Mouse (Mus musculus): ENCODE measurements around the gene Zfp385c. TPM values are rescaled to one million over a fixed set of nuclear protein-coding genes. Genes with fewer than 3 reads are reported as not detected.
"Not testable (repeated sequence)": the region's sequence is repeated elsewhere in the genome, so short reads cannot be mapped to it uniquely, and the experiment has no call there.

Zfp385c gene
- polyA plus RNA-seq, 1 experiment from 2014 or later, result not detected

GRCm38 (mm10) chr11:100628056-100628455 lies 64.2 kb downstream of the Zfp385c start:
- DNase-seq (ENCODE audit: low read depth, low spot score), result no peak
- in situ Hi-C loops (cut with MboI; ENCODE audit: low pct_unique_long_range_greater_than_20kb), result no loop called here
- ChIA-PET CTCF (interaction anchor here (1.1 to 1.5 kb wide), 2 partner anchors 46 to 74 kb away, joined by 4 to 5 read pairs; no protein-coding TSS in a partner anchor), POLR2A (no interaction called here)
- H3K27me3 ChIP-seq, result peaks cover 7% of the 10 kb centered on the region
- no peak for TF ChIP-seq CTCF (IDR thresholded peaks at IDR 0.05)
- no peak for ATAC-seq

- DNase-seq (ENCODE audit: low read depth, low spot score) (no peak), ATAC-seq (no peak)
- POLR2A ChIA-PET, result interaction anchor here (0.6 kb wide), 1 partner anchor 272 kb away, joined by 4 read pairs; no protein-coding TSS in a partner anchor
- CTCF ChIA-PET, result interaction anchor here (0.7 to 1.9 kb wide), 8 partner anchors 15 to 173 kb away, joined by 3 to 5 read pairs (median 3); partner anchors contain the start of gene Dhx58
- peak; percentile 81 for TF ChIP-seq CTCF (IDR thresholded peaks at IDR 0.05)
- H3K27me3 ChIP-seq, result peaks cover 4% of the 10 kb centered on the region
- in situ Hi-C loops (cut with MboI; ENCODE audit: low pct_unique_long_range_greater_than_20kb), result no loop called here
These were observed 65.5 kb downstream of the Zfp385c start for GRCm38 (mm10) chr11:100626701-100627195.

- in situ Hi-C loops (cut with MboI; ENCODE audit: low pct_unique_long_range_greater_than_20kb), result no loop called here
- POLR2A ChIA-PET, result interaction anchor here (0.6 kb wide), 1 partner anchor 271 kb away, joined by 4 read pairs; no protein-coding TSS in a partner anchor
- H3K27me3 ChIP-seq, result peaks cover under 1% of the 10 kb centered on the region
- CTCF ChIA-PET, result interaction anchor here (0.7 to 1.9 kb wide), 7 partner anchors 16 to 172 kb away, joined by 3 to 5 read pairs (median 3); partner anchors contain the start of gene Dhx58
- no peak for ATAC-seq
- no peak for DNase-seq (ENCODE audit: low read depth, low spot score)
- no peak for TF ChIP-seq CTCF (IDR thresholded peaks at IDR 0.05)
These were observed 66.2 kb downstream of the Zfp385c start for GRCm38 (mm10) chr11:100625754-100626700.

GRCm38 (mm10) chr11:100623867-100624266 lies 68.4 kb downstream of the Zfp385c start:
- no peaks in the 10 kb centered on the region for H3K27me3 ChIP-seq
- ATAC-seq, result no peak
- ChIA-PET CTCF (interaction anchor here (0.8 kb wide), 1 partner anchor 9 kb away, joined by 3 read pairs; no protein-coding TSS in a partner anchor), POLR2A (interaction anchor here (1.5 kb wide), 1 partner anchor 19 kb away, joined by 4 read pairs; no protein-coding TSS in a partner anchor)
- in situ Hi-C loops (cut with MboI; ENCODE audit: low pct_unique_long_range_greater_than_20kb), result loop anchor here (5.0 kb wide), 1 partner anchor 73 kb away; no protein-coding TSS in a partner anchor
- DNase-seq (ENCODE audit: low read depth, low spot score), result no peak
- no peak for TF ChIP-seq CTCF (IDR thresholded peaks at IDR 0.05)

GRCm38 (mm10) chr11:100622714-100623113 lies 69.5 kb downstream of the Zfp385c start:
- ATAC-seq (peak; percentile 30), DNase-seq (ENCODE audit: low read depth, low spot score) (peak; percentile 65)
- CTCF ChIA-PET, result interaction anchor here (0.7 to 1.1 kb wide), 3 partner anchors 12 to 81 kb away, joined by 3 to 4 read pairs (median 3); partner anchors contain the start of gene Dhx58
- in situ Hi-C loops (cut with MboI; ENCODE audit: low pct_unique_long_range_greater_than_20kb), result loop anchor here (5.0 kb wide), 1 partner anchor 75 kb away; no protein-coding TSS in a partner anchor
- H3K27me3 ChIP-seq, result no peaks in the 10 kb centered on the region
- TF ChIP-seq CTCF (IDR thresholded peaks at IDR 0.05), result peak; percentile 99
- POLR2A ChIA-PET, result interaction anchor here (1.5 kb wide), 1 partner anchor 20 kb away, joined by 4 read pairs; no protein-coding TSS in a partner anchor

- DNase-seq (ENCODE audit: low read depth, low spot score), result no peak
- TF ChIP-seq CTCF (IDR thresholded peaks at IDR 0.05), result no peak
- in situ Hi-C loops (cut with MboI; ENCODE audit: low pct_unique_long_range_greater_than_20kb), result loop anchor here (5.0 kb wide), 1 partner anchor 77 kb away; no protein-coding TSS in a partner anchor
- ChIA-PET CTCF (interaction anchor here (1.0 to 1.1 kb wide), 2 partner anchors 13 to 82 kb away, joined by 3 read pairs; no protein-coding TSS in a partner anchor), POLR2A (interaction anchor here (1.2 to 1.7 kb wide), 4 partner anchors 13 to 40 kb away, joined by 3 to 7 read pairs (median 4); no protein-coding TSS in a partner anchor)
- no peak for ATAC-seq
- H3K27me3 ChIP-seq, result no peaks in the 10 kb centered on the region
These were observed 72.3 kb downstream of the Zfp385c start, which contains the start of gene Dnajc7 for GRCm38 (mm10) chr11:100619982-100620381. Gene Dnajc7, minus strand, starts transcription at chr11:100620168.

- peak; percentile 89 for TF ChIP-seq CTCF (IDR thresholded peaks at IDR 0.05)
- peak; percentile 68 for DNase-seq (ENCODE audit: low read depth, low spot score)
- no peaks in the 10 kb centered on the region for H3K27me3 ChIP-seq
- peak; percentile 68 for ATAC-seq
- ChIA-PET CTCF (interaction anchor here (1.0 kb wide), 1 partner anchor 82 kb away, joined by 3 read pairs; no protein-coding TSS in a partner anchor), POLR2A (interaction anchor here (0.7 to 1.7 kb wide), 4 partner anchors 13 to 43 kb away, joined by 3 to 7 read pairs (median 4); no protein-coding TSS in a partner anchor)
- in situ Hi-C loops (cut with MboI; ENCODE audit: low pct_unique_long_range_greater_than_20kb), result no loop called here
These were observed 72.7 kb downstream of the Zfp385c start for GRCm38 (mm10) chr11:100619485-100619975.

GRCm38 (mm10) chr11:100618761-100619484 lies 73.3 kb downstream of the Zfp385c start, which contains the start of gene Nkiras2:
Gene Nkiras2, plus strand, starts transcription at chr11:100619244.
- POLR2A ChIA-PET, result interaction anchor here (0.7 to 1.7 kb wide), 5 partner anchors 9 to 42 kb away, joined by 3 to 7 read pairs (median 3); no protein-coding TSS in a partner anchor
- DNase-seq (ENCODE audit: low read depth, low spot score), result no peak
- H3K27me3 ChIP-seq, result no peaks in the 10 kb centered on the region
- ATAC-seq, result peak; percentile 23
- CTCF ChIA-PET, result interaction anchor here (1.9 kb wide), 1 partner anchor 10 kb away, joined by 5 read pairs; no protein-coding TSS in a partner anchor
- in situ Hi-C loops (cut with MboI; ENCODE audit: low pct_unique_long_range_greater_than_20kb), result no loop called here
- TF ChIP-seq CTCF (IDR thresholded peaks at IDR 0.05), result no peak

- H3K27me3 ChIP-seq, result no peaks in the 10 kb centered on the region
- in situ Hi-C loops (cut with MboI; ENCODE audit: low pct_unique_long_range_greater_than_20kb), result no loop called here
- no peak for TF ChIP-seq CTCF (IDR thresholded peaks at IDR 0.05)
- ChIA-PET CTCF (interaction anchor here (1.9 kb wide), 1 partner anchor 8 kb away, joined by 5 read pairs; no protein-coding TSS in a partner anchor), POLR2A (interaction anchor here (0.6 kb wide), 1 partner anchor 1176 kb away, joined by 3 read pairs; no protein-coding TSS in a partner anchor)
- no peak for DNase-seq (ENCODE audit: low read depth, low spot score)
- ATAC-seq, result no peak
These were observed 74.8 kb downstream of the Zfp385c start for GRCm38 (mm10) chr11:100617480-100617879.

GRCm38 (mm10) chr11:100616836-100617235 lies 75.4 kb downstream of the Zfp385c start:
- H3K27me3 ChIP-seq; in situ Hi-C loops (cut with MboI; ENCODE audit: low pct_unique_long_range_greater_than_20kb); ATAC-seq; CTCF ChIA-PET; DNase-seq (ENCODE audit: low read depth, low spot score): not testable (repeated sequence)
- POLR2A ChIA-PET, result interaction anchor here (0.5 to 0.7 kb wide), 2 partner anchors 91 to 114 kb away, joined by 3 to 4 read pairs; no protein-coding TSS in a partner anchor
